Mouse (Mus musculus): Measurements from ENCODE around the gene Kmt5c.

DNA sequence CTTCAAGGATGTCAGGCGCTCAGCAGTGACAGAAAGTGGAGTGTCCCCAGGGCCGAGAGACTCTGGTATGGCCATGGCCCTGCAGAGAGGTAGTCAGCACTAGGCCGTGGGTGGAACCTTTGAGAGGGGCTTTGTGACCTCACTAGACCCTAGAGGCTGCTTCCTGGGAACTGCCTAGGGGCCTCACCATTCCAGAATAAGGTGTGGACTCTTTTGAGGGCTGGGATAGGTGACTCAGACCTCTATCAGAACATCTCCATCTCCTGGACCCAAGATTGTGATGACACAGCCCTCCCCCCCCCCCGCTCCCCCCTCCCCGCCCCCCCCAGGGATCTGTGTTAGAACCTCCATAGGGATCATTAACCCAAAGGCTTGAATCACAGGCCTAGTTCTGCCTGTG lies 31.3 kb downstream of the Kmt5c start, which contains the start of gene Fam71e2:
- no peak for TF ChIP-seq POLR2A (IDR thresholded peaks at IDR 0.05; ENCODE audit: borderline replicate concordance, extremely low read depth, insufficient read depth, insufficient read length, poor library complexity, severe bottlenecking)
- no peak for TF ChIP-seq CTCF (IDR thresholded peaks at IDR 0.05; ENCODE audit: borderline replicate concordance, extremely low read depth, insufficient read depth, insufficient read length)
